Mouse (Mus musculus) hindbrain, embryonic 16.5 days (tissue): ENCODE data around the gene Batf. TPM values are rescaled to one million over a fixed set of nuclear protein-coding genes. Genes with fewer than 3 reads are reported as not detected.
"Not testable (repeated sequence)": the region's sequence is repeated elsewhere in the genome, so short reads cannot be mapped to it uniquely, and the experiment has no call there.

Experiments
- ATAC-seq: fragments of 200-750 bp; cut with Nextera tagmentation; 2 replicates; pipeline ENCODE4 v1.8.0; 2017; ENCODE audit warnings: moderate TSS enrichment, moderate library complexity
- H3K27ac ChIP-seq: fragments of 300-500 bp; sonication (generic); 2 replicates; pipeline ENCODE4 v1.5.1; 2014; ENCODE audit warnings: low read depth, mild to moderate bottlenecking, control low read depth, low read length, moderate library complexity
- H3K27me3 ChIP-seq: fragments of 300-500 bp; sonication (generic); replicated peaks from 2 replicates; pipeline ENCODE4 v1.6.1; 2014; ENCODE audit warnings: low read length; ENCODE audit not compliant: control insufficient read depth, insufficient read depth
- H3K36me3 ChIP-seq: fragments of 300-500 bp; sonication (generic); 2 replicates; pipeline ENCODE4 v1.6.1; 2014; ENCODE audit warnings: mild to moderate bottlenecking, low read length, moderate library complexity, mixed read lengths; ENCODE audit not compliant: control insufficient read depth, insufficient read depth
- H3K4me1 ChIP-seq: fragments of 300-500 bp; sonication (generic); 2 replicates; pipeline ENCODE4 v1.6.1; 2014; ENCODE audit warnings: low read depth, low read length; ENCODE audit not compliant: control insufficient read depth, insufficient read depth
- H3K4me2 ChIP-seq: fragments of 300-500 bp; sonication (generic); 2 replicates; pipeline ENCODE4 v1.6.1; 2014; ENCODE audit warnings: mild to moderate bottlenecking, low read length, control low read depth, moderate library complexity
- H3K4me3 ChIP-seq: fragments of 300-500 bp; sonication (generic); 2 replicates; pipeline ENCODE4 v1.5.1; 2014; ENCODE audit warnings: mild to moderate bottlenecking, low read length, control low read depth, moderate library complexity
- H3K9ac ChIP-seq: fragments of 300-500 bp; sonication (generic); 2 replicates; pipeline ENCODE4 v1.6.1; 2014; ENCODE audit warnings: low read depth, mild to moderate bottlenecking, control low read depth, low read length, moderate library complexity
- H3K9me3 ChIP-seq: fragments of 300-500 bp; sonication (generic); 2 replicates; pipeline ENCODE4 v1.6.1; 2014; ENCODE audit warnings: mild to moderate bottlenecking, low read length, moderate library complexity; ENCODE audit not compliant: control insufficient read depth
- WGBS: fragments of 180-500 bp; shearing (Covaris S2); extraction: QIAGEN DNeasy Blood & Tissue Kit; methylation state at CpG from one replicate; pipeline ENCODE4 v1.1.7; 2014; 5-methylcytosine and 5-hydroxymethylcytosine counted together
- polyA plus RNA-seq: library from polyadenylated mRNA; unstranded; fragments of >200 nt; fragmentation: Nextera tagmentation; extraction: Ambion mirVana; gene quantifications from 2 replicates; pipeline ENCODE4 v1.2.1, GENCODE M21; 2015

Batf gene
- polyA plus RNA-seq, 1 experiment from 2014 or later, result 1.2 TPM

- no peaks in the 10 kb centered on the region for H3K9me3 ChIP-seq
- WGBS, result 38% methylated on average over 10 of the region's 10 CpGs
- no peak overlapping the region for H3K9ac ChIP-seq
- H3K4me1 ChIP-seq, result no peaks in the 10 kb centered on the region
- H3K36me3 ChIP-seq, result no peaks in the 10 kb centered on the region
- ATAC-seq, result no peak
- H3K27me3 ChIP-seq, result no peaks in the 10 kb centered on the region
- no peak overlapping the region for H3K4me2 ChIP-seq
- no peak overlapping the region for H3K27ac ChIP-seq
- H3K4me3 ChIP-seq, result no peak overlapping the region
Measured at GRCm38 (mm10) chr12:85647346-85647745, 39.1 kb upstream of the Batf start.

GRCm38 (mm10) chr12:85647955-85648354 lies 38.5 kb upstream of the Batf start:
- ATAC-seq, result no peak
- WGBS, result 95% methylated on average over 1 of the region's 1 CpGs
- no peak overlapping the region for H3K4me3 ChIP-seq
- no peaks in the 10 kb centered on the region for H3K36me3 ChIP-seq
- H3K9ac ChIP-seq, result no peak overlapping the region
- no peaks in the 10 kb centered on the region for H3K9me3 ChIP-seq
- no peak overlapping the region for H3K4me2 ChIP-seq
- H3K27me3 ChIP-seq, result no peaks in the 10 kb centered on the region
- H3K27ac ChIP-seq, result no peak overlapping the region
- H3K4me1 ChIP-seq, result no peaks in the 10 kb centered on the region

- H3K36me3 ChIP-seq, result no peaks in the 10 kb centered on the region
- no peaks in the 10 kb centered on the region for H3K4me1 ChIP-seq
- no peak overlapping the region for H3K4me3 ChIP-seq
- 25% methylated on average over 2 of the region's 2 CpGs for WGBS
- no peak overlapping the region for H3K27ac ChIP-seq
- no peaks in the 10 kb centered on the region for H3K27me3 ChIP-seq
- no peak; the same call in 1 of the 2 replicates for ATAC-seq
- no peak overlapping the region for H3K4me2 ChIP-seq
- H3K9me3 ChIP-seq, result no peaks in the 10 kb centered on the region
- no peak overlapping the region for H3K9ac ChIP-seq
Measured at GRCm38 (mm10) chr12:85659319-85659718, 27.1 kb upstream of the Batf start.

GRCm38 (mm10) chr12:85660855-85661254 lies 25.6 kb upstream of the Batf start:
- Histone ChIP-seq H3K36me3 (no peaks in the 10 kb centered on the region), H3K4me2 (no peak overlapping the region), H3K9me3 (no peaks in the 10 kb centered on the region), H3K27me3 (no peaks in the 10 kb centered on the region), H3K27ac (no peak overlapping the region), H3K4me1 (no peaks in the 10 kb centered on the region), H3K9ac (no peak overlapping the region), H3K4me3 (no peak overlapping the region)
- 87% methylated on average over 12 of the region's 12 CpGs for WGBS
- no peak for ATAC-seq

GRCm38 (mm10) chr12:85662232-85662631 lies 24.2 kb upstream of the Batf start:
- not testable (repeated sequence) for H3K27ac ChIP-seq, H3K9ac ChIP-seq, ATAC-seq, H3K4me3 ChIP-seq, H3K36me3 ChIP-seq, H3K4me1 ChIP-seq, H3K27me3 ChIP-seq, H3K9me3 ChIP-seq, H3K4me2 ChIP-seq
- WGBS, result 86% methylated on average over 8 of the region's 8 CpGs

GRCm38 (mm10) chr12:85662896-85663295 lies 23.6 kb upstream of the Batf start:
- WGBS, result 15% methylated on average over 9 of the region's 9 CpGs
- H3K27ac ChIP-seq, result no peak overlapping the region
- no peak overlapping the region for H3K9ac ChIP-seq
- H3K4me3 ChIP-seq, result no peak overlapping the region
- H3K27me3 ChIP-seq, result no peaks in the 10 kb centered on the region
- no peaks in the 10 kb centered on the region for H3K36me3 ChIP-seq
- H3K9me3 ChIP-seq, result no peaks in the 10 kb centered on the region
- H3K4me2 ChIP-seq, result peak overlapping the region; percentile 6; the same call in 1 of the 2 replicates
- no peaks in the 10 kb centered on the region for H3K4me1 ChIP-seq
- peak; percentile 79 for ATAC-seq

GRCm38 (mm10) chr12:85666112-85666511 lies 20.4 kb upstream of the Batf start:
- ATAC-seq, result no peak
- H3K4me1 ChIP-seq, result no peaks in the 10 kb centered on the region
- no peaks in the 10 kb centered on the region for H3K36me3 ChIP-seq
- no peaks in the 10 kb centered on the region for H3K27me3 ChIP-seq
- no peaks in the 10 kb centered on the region for H3K9me3 ChIP-seq
- H3K9ac ChIP-seq, result no peak overlapping the region
- no peak overlapping the region for H3K4me2 ChIP-seq
- WGBS, result 92% methylated on average over 8 of the region's 8 CpGs
- H3K4me3 ChIP-seq, result no peak overlapping the region
- no peak overlapping the region for H3K27ac ChIP-seq

- Histone ChIP-seq H3K4me3 (no peak overlapping the region), H3K27me3 (no peaks in the 10 kb centered on the region), H3K27ac (no peak overlapping the region), H3K4me1 (no peaks in the 10 kb centered on the region), H3K9me3 (no peaks in the 10 kb centered on the region), H3K4me2 (no peak overlapping the region), H3K9ac (no peak overlapping the region), H3K36me3 (no peaks in the 10 kb centered on the region)
- 94% methylated on average over 7 of the region's 7 CpGs for WGBS
- ATAC-seq, result no peak
Measured at GRCm38 (mm10) chr12:85667071-85667470, 19.4 kb upstream of the Batf start.

GRCm38 (mm10) chr12:85668696-85669095 lies 17.8 kb upstream of the Batf start:
- H3K27ac ChIP-seq, result no peak overlapping the region
- no peak overlapping the region for H3K4me2 ChIP-seq
- ATAC-seq, result no peak
- WGBS, result 43% methylated on average over 3 of the region's 3 CpGs
- no peaks in the 10 kb centered on the region for H3K27me3 ChIP-seq
- no peak overlapping the region for H3K4me3 ChIP-seq
- H3K36me3 ChIP-seq, result no peaks in the 10 kb centered on the region
- no peaks in the 10 kb centered on the region for H3K4me1 ChIP-seq
- H3K9me3 ChIP-seq, result no peaks in the 10 kb centered on the region
- no peak overlapping the region for H3K9ac ChIP-seq

- 74% methylated on average over 3 of the region's 3 CpGs for WGBS
- H3K9ac ChIP-seq, result no peak overlapping the region
- no peak overlapping the region for H3K27ac ChIP-seq
- no peaks in the 10 kb centered on the region for H3K27me3 ChIP-seq
- H3K9me3 ChIP-seq, result no peaks in the 10 kb centered on the region
- no peak overlapping the region for H3K4me2 ChIP-seq
- H3K36me3 ChIP-seq, result no peaks in the 10 kb centered on the region
- no peak for ATAC-seq
- no peaks in the 10 kb centered on the region for H3K4me1 ChIP-seq
- H3K4me3 ChIP-seq, result no peak overlapping the region
Measured at GRCm38 (mm10) chr12:85670080-85670479, 16.4 kb upstream of the Batf start.
